Mouse (Mus musculus) C2C12 (cell line): Measurements from ENCODE around the gene St6galnac1.

Source experiments
- CTCF ChIP-seq: IDR thresholded peaks from one replicate; pipeline ENCODE4 v1.5.1; 2011; ENCODE audit not compliant: control insufficient read depth, insufficient read depth, insufficient read length
- MYOD1 ChIP-seq: IDR thresholded peaks from one replicate; pipeline ENCODE4 v1.6.1; 2011; ENCODE audit warnings: low read depth; ENCODE audit not compliant: control insufficient read depth, insufficient read length

GRCm38 (mm10) chr11:116782737-116783145, 7.4 kb upstream of the St6galnac1 start:
- no peak for TF ChIP-seq CTCF
- TF ChIP-seq MYOD1 = no peak
